Mouse (Mus musculus) adrenal gland, postnatal 10 days (tissue): ENCODE data around the gene Sec24b. TPM values are rescaled to one million over a fixed set of nuclear protein-coding genes. Genes with fewer than 3 reads are reported as not detected.

ENCODE experiments used
- total RNA-seq, 2 experiments: library from RNA; stranded (reverse); gene quantifications; 2 replicates each; pipeline ENCODE4 v1.2.3; 2021

Gene Sec24b
- total RNA-seq, 2 experiments from 2014 or later = 48.8 to 59.3 TPM

Other genes with a start within 250 kb of the Sec24b start
- under 1 TPM in 1 of 2 experiments, not detected in 1; 0.27 TPM for gene Rrh, start 239.0 kb downstream of the Sec24b start, total RNA-seq
- gene Gar1, start 230.2 kb downstream of the Sec24b start, total RNA-seq = 10 to 100 TPM; 57.0 to 65.8 TPM
- gene Cfi, start 225.7 kb downstream of the Sec24b start, total RNA-seq = 100 to 1,000 TPM in 1 of 2 experiments, 10 to 100 TPM in 1; 47.0 to 127 TPM
- gene Pla2g12a, start 182.9 kb downstream of the Sec24b start, total RNA-seq = 10 to 100 TPM; 54.1 to 58.0 TPM
- 10 to 100 TPM; 35.3 to 39.9 TPM for gene Casp6, start 160.1 kb downstream of the Sec24b start, total RNA-seq
- 1 to 10 TPM; 7.7 to 9.6 TPM for gene Mcub, start 91.3 kb downstream of the Sec24b start, total RNA-seq
- 1 to 10 TPM; 4.6 to 5.6 TPM for gene Col25a1, start 69.9 kb upstream of the Sec24b start, total RNA-seq